Mouse (Mus musculus): ENCODE measurements at regions not wholly inside any gene's neighbourhood (a gene's known extent, or its start where the extent isn't known, plus 50 kb on each side); places are given as distances from the start of the nearest gene placed in this dataset.
A peak's percentile ranks its signal among the peaks of the same experiment; 100 is the strongest.

GRCm38 (mm10) chr1:137901211-137901610 is 274.3 kb downstream of the Ptprc start:
- TF ChIP-seq CTCF (IDR thresholded peaks at IDR 0.05), result no peak
- Histone ChIP-seq H3K27ac (ENCODE audit: low read depth, low read length) (peak overlapping the region; percentile 95), H3K4me1 (ENCODE audit: insufficient read depth, low read length) (0 out of 2 replicates have a peak, but pooled peaks cover 3% of the 10 kb centered on the region), H3K4me3 (ENCODE audit: low read depth, low read length) (peak overlapping the region; percentile 70), H3K4me2 (ENCODE audit: low read depth, low read length, poor library complexity, severe bottlenecking) (peak overlapping the region; percentile 59), H3K9ac (replicated peaks; ENCODE audit: low read length, poor library complexity, severe bottlenecking) (peak overlapping the region; percentile 83), H3K9me3 (ENCODE audit: low read length) (no peaks in the 10 kb centered on the region), H3K27me3 (ENCODE audit: insufficient read depth, low read length) (no peaks in the 10 kb centered on the region), H3K36me3 (ENCODE audit: insufficient read depth, low read length) (no peaks in the 10 kb centered on the region)
- DNase-seq (ENCODE audit: low spot score), result no peak
- no peak for ATAC-seq (ENCODE audit: low FRiP score)
- 16% methylated on average over 5 of the region's 5 CpGs for WGBS

GRCm38 (mm10) chr1:137900621-137901071 is 274.9 kb downstream of the Ptprc start:
- H3K36me3 ChIP-seq (ENCODE audit: insufficient read depth, low read length), result no peaks in the 10 kb centered on the region
- peak overlapping the region; percentile 83 for H3K9ac ChIP-seq (replicated peaks; ENCODE audit: low read length, poor library complexity, severe bottlenecking)
- peak overlapping the region; percentile 59 for H3K4me2 ChIP-seq (ENCODE audit: low read depth, low read length, poor library complexity, severe bottlenecking)
- H3K27ac ChIP-seq (ENCODE audit: low read depth, low read length), result peak overlapping the region; percentile 95
- ATAC-seq (ENCODE audit: low FRiP score) (peak; percentile 47), DNase-seq (ENCODE audit: low spot score) (no peak)
- no peak for TF ChIP-seq CTCF (IDR thresholded peaks at IDR 0.05)
- no peaks in the 10 kb centered on the region for H3K9me3 ChIP-seq (ENCODE audit: low read length)
- peak overlapping the region; percentile 70 for H3K4me3 ChIP-seq (ENCODE audit: low read depth, low read length)
- WGBS, result under 1% methylated on average over 8 of the region's 8 CpGs
- H3K4me1 ChIP-seq (ENCODE audit: insufficient read depth, low read length), result 0 out of 2 replicates have a peak, but pooled peaks cover 1% of the 10 kb centered on the region
- no peaks in the 10 kb centered on the region for H3K27me3 ChIP-seq (ENCODE audit: insufficient read depth, low read length)

DNA sequence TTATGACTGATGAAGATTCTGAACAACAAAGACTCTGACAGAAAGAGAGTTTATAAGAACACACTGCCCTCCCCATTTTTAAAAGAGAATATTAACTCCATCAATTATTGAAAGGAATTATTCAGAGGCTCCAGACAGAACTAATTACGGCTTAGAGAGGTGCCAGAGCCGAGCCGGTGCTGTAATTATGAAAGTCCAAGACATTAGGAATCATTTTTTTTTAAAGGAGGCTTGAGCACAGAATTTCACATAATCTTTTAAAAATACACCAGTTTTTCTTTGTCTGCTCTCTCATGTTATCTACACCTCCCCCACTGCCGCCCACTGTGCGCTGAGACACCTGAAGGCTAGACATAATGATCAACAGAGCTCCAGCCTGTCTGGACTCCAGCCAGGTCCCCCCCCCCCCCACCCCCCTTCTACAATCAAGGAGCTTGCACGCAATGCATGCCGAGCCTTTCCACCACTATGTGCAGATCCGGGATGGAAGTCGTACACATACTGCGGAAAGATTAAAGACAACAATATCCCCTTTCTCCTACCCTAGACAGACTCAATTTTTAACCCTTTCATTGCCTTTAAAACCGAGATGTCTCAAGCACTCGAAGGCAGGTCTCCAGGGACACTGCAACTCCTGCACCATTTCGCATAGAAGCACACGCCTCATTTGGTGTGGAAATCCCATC is 275.4 kb downstream of the Ptprc start:
- no peak for TF ChIP-seq CTCF (IDR thresholded peaks at IDR 0.05)
- under 1% methylated on average over 14 of the region's 14 CpGs for WGBS
- H3K4me1 ChIP-seq (ENCODE audit: insufficient read depth, low read length), result no peaks in the 10 kb centered on the region
- ATAC-seq (ENCODE audit: low FRiP score), result peak; percentile 82
- peak; percentile 87 for DNase-seq (ENCODE audit: low spot score)
- H3K9me3 ChIP-seq (ENCODE audit: low read length), result no peaks in the 10 kb centered on the region
- H3K9ac ChIP-seq (replicated peaks; ENCODE audit: low read length, poor library complexity, severe bottlenecking), result peak overlapping the region; percentile 83
- H3K27me3 ChIP-seq (ENCODE audit: insufficient read depth, low read length), result no peaks in the 10 kb centered on the region
- H3K27ac ChIP-seq (ENCODE audit: low read depth, low read length), result peak overlapping the region; percentile 95
- H3K4me2 ChIP-seq (ENCODE audit: low read depth, low read length, poor library complexity, severe bottlenecking), result peak overlapping the region; percentile 59
- no peaks in the 10 kb centered on the region for H3K36me3 ChIP-seq (ENCODE audit: insufficient read depth, low read length)
- peak overlapping the region; percentile 70 for H3K4me3 ChIP-seq (ENCODE audit: low read depth, low read length)

DNA sequence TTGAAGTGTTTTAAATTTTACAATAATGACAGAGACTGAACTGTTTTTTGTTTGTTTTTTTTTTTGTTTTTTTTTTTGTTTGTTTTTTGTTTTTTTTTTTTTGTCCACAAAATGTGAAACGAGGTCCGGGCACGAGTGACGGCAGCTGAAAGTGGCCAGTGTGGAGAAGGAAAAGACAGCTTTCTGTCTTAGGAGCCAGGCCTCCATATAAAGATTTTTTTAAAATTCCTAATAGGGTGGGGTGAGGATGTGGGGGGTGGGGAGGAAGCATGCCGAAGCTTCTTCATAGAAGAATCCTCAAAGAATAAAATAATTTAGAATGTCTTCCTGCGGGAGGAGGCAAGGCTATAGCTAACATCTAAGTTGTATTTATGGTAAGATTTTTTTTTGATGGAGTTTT is 276.2 kb downstream of the Ptprc start:
- WGBS, result under 1% methylated on average over 6 of the region's 6 CpGs
- ATAC-seq (ENCODE audit: low FRiP score) (no peak), DNase-seq (ENCODE audit: low spot score) (peak; percentile 51)
- Histone ChIP-seq H3K9me3 (ENCODE audit: low read length) (no peaks in the 10 kb centered on the region), H3K9ac (replicated peaks; ENCODE audit: low read length, poor library complexity, severe bottlenecking) (peak overlapping the region; percentile 83), H3K4me1 (ENCODE audit: insufficient read depth, low read length) (no peaks in the 10 kb centered on the region), H3K27ac (ENCODE audit: low read depth, low read length) (peak overlapping the region; percentile 95), H3K4me2 (ENCODE audit: low read depth, low read length, poor library complexity, severe bottlenecking) (peak overlapping the region; percentile 59), H3K27me3 (ENCODE audit: insufficient read depth, low read length) (no peaks in the 10 kb centered on the region), H3K4me3 (ENCODE audit: low read depth, low read length) (peak overlapping the region; percentile 70), H3K36me3 (ENCODE audit: insufficient read depth, low read length) (no peaks in the 10 kb centered on the region)
- TF ChIP-seq CTCF (IDR thresholded peaks at IDR 0.05), result no peak

DNA sequence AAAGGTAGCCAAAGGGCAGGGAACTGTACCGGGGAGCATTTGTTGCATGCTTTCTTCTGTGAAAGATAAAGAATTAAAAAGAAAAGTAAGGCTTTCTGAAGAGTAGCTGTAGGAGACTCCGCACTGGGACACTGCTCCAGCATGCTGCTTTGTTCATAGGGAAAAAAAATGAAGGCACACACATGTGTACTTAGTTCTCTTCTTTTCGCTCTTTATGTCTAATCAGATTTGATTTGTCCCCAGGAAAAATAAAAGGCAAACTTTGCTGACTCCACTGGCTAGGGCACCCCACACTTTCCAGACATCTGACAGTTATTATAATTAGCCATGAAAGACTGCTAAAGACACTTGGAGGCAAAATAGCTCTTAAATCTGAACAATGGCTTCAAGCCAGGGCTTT is 276.6 kb downstream of the Ptprc start:
- no peak for TF ChIP-seq CTCF (IDR thresholded peaks at IDR 0.05)
- peak; percentile 41 for DNase-seq (ENCODE audit: low spot score)
- 0% methylated on average over 3 of the region's 3 CpGs for WGBS

DNA sequence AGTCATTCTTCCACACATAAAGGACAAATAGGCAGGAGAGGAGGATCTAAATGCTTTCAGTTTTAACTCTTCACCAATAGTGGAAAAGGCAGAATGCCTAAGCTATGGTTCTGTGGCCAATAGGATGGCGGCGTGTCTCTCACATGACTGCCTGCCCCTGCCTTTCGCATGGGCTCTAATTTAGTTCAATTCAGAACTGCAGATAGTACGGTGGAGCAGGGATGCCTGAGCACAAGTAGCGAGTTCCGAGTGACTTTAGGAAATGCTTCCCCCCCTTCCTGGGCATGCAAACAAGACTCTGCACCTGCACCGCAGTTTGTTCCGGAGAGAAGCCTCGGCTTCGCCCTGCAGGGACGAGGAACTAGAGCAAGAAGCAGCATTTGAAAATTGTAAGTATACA is 277.1 kb downstream of the Ptprc start:
- DNase-seq (ENCODE audit: low spot score), result peak; percentile 97
- H3K9ac ChIP-seq (replicated peaks; ENCODE audit: low read length, poor library complexity, severe bottlenecking), result peak overlapping the region; percentile 83
- no peaks in the 10 kb centered on the region for H3K27me3 ChIP-seq (ENCODE audit: insufficient read depth, low read length)
- no peak; the same call in 1 of the 2 replicates for TF ChIP-seq CTCF (IDR thresholded peaks at IDR 0.05)
- no peaks in the 10 kb centered on the region for H3K9me3 ChIP-seq (ENCODE audit: low read length)
- H3K36me3 ChIP-seq (ENCODE audit: insufficient read depth, low read length), result no peaks in the 10 kb centered on the region
- H3K27ac ChIP-seq (ENCODE audit: low read depth, low read length), result peak overlapping the region; percentile 95
- 0% methylated on average over 11 of the region's 11 CpGs for WGBS
- H3K4me2 ChIP-seq (ENCODE audit: low read depth, low read length, poor library complexity, severe bottlenecking), result peak overlapping the region; percentile 59
- peak overlapping the region; percentile 70 for H3K4me3 ChIP-seq (ENCODE audit: low read depth, low read length)
- no peaks in the 10 kb centered on the region for H3K4me1 ChIP-seq (ENCODE audit: insufficient read depth, low read length)
- ATAC-seq (ENCODE audit: low FRiP score), result peak; percentile 94

More for the DNA sequence above, 276.6 kb downstream of the Ptprc start:
- Histone ChIP-seq H3K9me3 (ENCODE audit: low read length) (no peaks in the 10 kb centered on the region), H3K36me3 (ENCODE audit: insufficient read depth, low read length) (no peaks in the 10 kb centered on the region), H3K27me3 (ENCODE audit: insufficient read depth, low read length) (no peaks in the 10 kb centered on the region), H3K4me1 (ENCODE audit: insufficient read depth, low read length) (no peaks in the 10 kb centered on the region), H3K4me2 (ENCODE audit: low read depth, low read length, poor library complexity, severe bottlenecking) (peak overlapping the region; percentile 59), H3K27ac (ENCODE audit: low read depth, low read length) (peak overlapping the region; percentile 95), H3K4me3 (ENCODE audit: low read depth, low read length) (peak overlapping the region; percentile 70), H3K9ac (replicated peaks; ENCODE audit: low read length, poor library complexity, severe bottlenecking) (peak overlapping the region; percentile 83)
- peak; percentile 29; the same call in 1 of the 2 replicates for ATAC-seq (ENCODE audit: low FRiP score)
